Mouse (Mus musculus) layer of hippocampus, adult 8-10 months (tissue): ENCODE results near the gene Gpd1. TPM values are rescaled to one million over a fixed set of nuclear protein-coding genes. Genes with fewer than 3 reads are reported as not detected.
"Not testable (repeated sequence)": the region's sequence is repeated elsewhere in the genome, so short reads cannot be mapped to it uniquely, and the experiment has no call there.

Experiments
- DNase-seq, 2 experiments: peaks; one replicate each; pipeline ENCODE4 v3.0.0; 2022; ENCODE audit warnings: low spot score in 2 of 2
- total RNA-seq, 4 experiments: library from RNA; stranded (reverse); gene quantifications; 2 replicates each; pipeline ENCODE4 v1.2.4; 2022

The Gpd1 gene
- total RNA-seq, 4 experiments from 2014 or later = 102 to 138 (median 117) TPM

- DNase-seq = no peak
Observed at GRCm38 (mm10) chr15:99721921-99722743, 4.8 kb downstream of the Gpd1 start.

- no peak for DNase-seq
Observed at GRCm38 (mm10) chr15:99723120-99723514, 5.8 kb downstream of the Gpd1 start.

DNA sequence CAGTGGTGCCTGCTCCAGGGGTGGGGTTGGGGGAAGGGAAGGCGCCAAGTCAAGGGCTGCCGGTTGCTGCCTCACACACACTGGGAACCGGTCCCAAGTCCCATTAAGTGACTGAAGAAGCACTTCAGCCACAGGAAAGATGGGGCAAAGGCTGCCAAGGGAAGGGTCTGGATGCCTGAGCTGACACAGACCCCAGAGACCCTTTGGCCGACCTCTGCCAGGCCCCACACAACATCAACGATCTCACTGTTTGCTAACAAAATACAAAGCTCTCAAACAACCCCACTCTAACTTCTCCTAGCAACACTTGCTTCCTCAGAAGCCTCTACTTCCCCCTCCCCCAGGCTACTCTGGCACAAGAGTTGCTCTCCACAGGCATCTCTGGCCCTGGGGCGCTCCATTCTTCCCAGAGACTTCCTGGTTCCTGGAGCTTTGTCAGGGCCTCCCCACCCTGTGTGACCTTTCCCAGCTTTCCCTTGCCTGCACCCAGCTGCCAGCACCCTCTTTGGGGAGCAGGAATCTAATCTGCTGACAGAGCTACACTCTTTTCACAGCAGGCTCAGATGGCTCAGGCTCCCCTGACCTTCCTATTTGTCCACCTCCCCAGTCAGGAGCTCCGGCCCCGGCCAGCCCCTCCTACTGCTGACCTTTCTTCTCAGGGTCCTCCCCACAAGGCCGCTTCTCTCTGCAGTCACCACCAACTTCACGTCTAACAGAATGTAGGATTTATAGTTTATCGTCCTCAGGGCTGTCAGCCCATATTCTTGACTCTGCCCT lies 6.4 kb downstream of the Gpd1 start:
- peak; percentile 64 to 70 for DNase-seq

- DNase-seq = peak; percentile 69 to 75
Observed at GRCm38 (mm10) chr15:99724292-99725021, 7.1 kb downstream of the Gpd1 start.

DNA sequence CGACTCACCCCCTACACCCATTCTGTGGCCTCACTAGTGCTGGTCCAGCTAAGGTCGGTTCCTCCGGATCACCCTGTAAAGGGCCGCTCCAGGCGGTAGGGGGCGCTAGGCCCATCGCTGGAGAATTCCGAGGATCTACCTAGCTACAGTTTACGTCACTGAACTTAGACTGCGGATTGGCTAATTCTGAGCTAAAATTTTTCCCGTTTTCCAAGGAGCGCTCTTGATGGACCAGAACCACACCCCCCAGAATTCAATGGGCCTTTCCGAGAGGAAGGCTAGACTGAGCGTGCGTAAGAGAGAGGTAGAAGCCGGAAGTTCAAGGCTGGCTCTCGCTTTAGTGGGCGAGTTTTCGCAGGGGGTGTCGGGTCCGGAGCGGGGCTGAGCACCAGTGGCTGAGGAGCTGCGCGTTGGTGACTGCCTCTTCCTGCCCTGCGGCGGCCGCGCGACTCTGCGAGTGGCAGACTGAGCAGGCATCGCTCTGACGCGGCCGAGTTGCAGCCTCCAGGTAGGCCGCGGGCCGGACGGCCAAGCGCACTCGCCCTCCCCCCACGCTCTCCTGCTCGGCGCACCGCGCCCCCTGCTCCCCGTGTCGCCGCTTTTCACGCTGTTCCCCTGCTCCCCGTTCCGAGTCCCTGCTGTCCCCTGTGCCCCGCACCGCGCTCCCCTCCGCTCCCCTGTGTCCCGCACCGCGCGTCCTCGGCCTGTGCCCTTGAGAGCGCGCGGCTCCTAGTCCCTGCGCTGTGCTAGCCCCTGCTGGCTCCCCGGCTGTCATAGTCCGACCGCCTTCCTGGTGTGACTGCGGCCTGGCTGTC lies 8.2 kb downstream of the Gpd1 start, which contains the start of gene Cox14:
TSS of gene Cox14 (plus strand) at position 278 of the 815 bp plus-strand sequence.
- DNase-seq = peak; percentile 97 to 98

DNA sequence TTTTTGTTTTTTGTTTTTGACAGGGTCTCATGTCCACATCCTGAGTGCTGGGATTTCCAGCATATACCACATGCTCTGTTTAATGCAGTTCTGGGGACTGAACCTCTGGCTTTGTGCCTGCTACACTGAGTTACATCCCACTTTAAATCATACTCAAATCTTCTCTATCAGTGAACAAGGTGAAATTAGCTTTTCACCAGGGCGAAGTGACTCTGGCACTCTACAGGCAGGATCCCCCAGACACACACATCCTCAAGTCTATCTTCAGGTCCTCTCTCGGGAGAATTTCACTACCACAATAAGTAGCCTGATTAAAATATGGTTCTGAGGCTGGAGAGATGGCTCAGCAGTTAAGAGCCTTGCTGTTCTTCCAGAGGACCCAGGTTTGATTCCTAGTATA lies 9.2 kb downstream of the Gpd1 start:
- DNase-seq = no peak

GRCm38 (mm10) chr15:99727039-99727438 lies 9.7 kb downstream of the Gpd1 start:
- not testable (repeated sequence) for DNase-seq

- DNase-seq = no peak
Observed at GRCm38 (mm10) chr15:99727525-99727924, 10.2 kb downstream of the Gpd1 start.

GRCm38 (mm10) chr15:99728211-99728610 lies 10.9 kb downstream of the Gpd1 start:
- no peak for DNase-seq

- no peak for DNase-seq
Observed at GRCm38 (mm10) chr15:99729056-99729783, 11.9 kb downstream of the Gpd1 start.

DNA sequence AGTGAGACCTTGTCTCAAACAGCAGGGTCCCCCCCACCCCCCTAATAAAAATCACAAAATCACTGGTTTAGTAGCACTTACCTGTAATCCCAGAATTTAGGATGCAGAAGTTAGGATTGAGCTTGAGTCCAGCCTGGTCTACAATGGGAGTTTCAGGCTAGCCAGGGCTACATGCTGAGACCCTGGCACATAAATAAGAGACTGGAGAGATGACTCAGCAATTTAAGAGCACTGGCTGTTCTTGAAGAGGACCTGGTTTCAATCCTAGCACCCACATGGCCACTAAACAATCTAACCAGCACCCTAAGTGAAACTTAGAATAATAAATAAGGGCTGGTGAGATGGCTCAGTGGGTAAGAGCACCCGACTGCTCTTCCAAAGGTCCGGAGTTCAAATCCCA lies 13.9 kb downstream of the Gpd1 start:
- no peak for DNase-seq

- no peak for DNase-seq
Observed at GRCm38 (mm10) chr15:99731678-99732077, 14.4 kb downstream of the Gpd1 start.

DNA sequence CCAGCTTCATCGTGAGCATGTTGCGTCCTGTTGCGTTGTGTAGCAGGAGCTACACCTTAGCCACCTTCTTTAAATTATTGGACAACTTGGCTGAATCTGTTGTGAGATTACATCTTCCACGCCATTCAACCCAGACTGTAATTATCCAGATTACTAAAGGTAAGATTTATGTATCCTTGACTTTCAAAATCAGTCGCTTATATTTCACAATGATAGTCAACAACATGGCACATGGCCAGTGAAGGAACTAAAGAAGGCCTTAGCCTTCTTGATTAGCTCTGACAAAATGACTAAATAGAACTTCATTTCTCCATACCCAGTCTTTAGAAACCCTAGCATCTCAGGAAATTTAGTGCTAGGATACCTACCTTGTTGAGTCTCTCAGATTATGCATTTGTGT lies 15.9 kb downstream of the Gpd1 start:
- no peak for DNase-seq

DNA sequence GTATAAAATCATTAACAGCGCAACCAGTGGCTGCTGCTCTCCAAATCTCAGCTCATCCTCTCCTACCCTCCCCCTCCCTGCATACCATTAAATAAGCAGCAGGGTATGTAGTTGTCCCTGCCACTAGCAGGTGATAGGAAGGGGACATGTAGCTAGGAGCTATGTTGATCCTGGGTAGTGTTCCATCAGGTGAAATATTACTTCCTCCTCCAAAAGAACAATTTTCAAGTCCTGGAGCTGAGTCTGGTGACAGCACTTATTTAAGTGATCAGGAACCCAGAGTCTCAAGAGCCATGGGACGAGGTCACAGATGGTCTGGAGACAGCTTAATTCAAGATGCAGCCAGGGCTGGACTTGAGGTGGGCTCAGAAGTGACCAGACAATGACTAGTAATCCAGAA lies 18.3 kb downstream of the Gpd1 start:
- peak; percentile 100 for DNase-seq

DNA sequence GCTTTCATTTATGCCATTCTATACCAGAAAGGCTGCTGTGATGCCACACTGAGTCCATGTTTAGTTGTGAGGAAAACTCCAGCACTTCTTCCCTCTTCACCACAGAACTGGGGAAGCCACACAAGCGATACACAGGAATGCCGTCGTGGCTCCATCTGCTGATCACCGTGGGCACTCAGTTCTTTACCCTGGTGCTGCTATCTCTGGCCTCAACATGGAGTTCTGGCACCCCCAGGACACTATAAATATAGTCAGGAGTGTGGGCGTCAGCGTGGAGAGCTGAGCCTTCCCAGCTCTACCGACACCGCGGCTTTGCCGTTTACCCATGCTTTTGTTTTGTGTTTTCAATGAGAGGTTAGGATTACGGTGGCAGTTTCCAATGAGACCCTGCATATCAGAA lies 19.4 kb downstream of the Gpd1 start:
- no peak for DNase-seq

DNA sequence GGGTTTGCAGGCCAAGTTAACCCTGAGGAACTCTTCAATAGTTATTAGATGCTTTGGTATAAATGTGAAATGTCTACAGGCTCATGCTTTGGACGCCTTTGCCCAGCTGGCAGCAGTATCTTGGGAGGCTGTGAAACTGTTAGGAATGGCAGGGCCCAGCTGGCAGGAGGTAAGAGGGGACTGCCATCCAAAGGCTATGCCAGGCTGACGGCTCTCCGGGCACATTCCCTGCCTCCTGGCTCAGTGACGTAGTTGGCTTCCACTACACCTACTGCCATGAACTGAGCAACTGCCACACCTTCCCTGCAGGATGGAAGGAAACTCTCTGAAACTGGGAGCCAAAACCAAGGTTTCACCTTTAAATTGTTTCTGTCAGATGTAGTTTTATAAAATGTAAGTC lies 22.9 kb downstream of the Gpd1 start:
- DNase-seq = no peak

DNA sequence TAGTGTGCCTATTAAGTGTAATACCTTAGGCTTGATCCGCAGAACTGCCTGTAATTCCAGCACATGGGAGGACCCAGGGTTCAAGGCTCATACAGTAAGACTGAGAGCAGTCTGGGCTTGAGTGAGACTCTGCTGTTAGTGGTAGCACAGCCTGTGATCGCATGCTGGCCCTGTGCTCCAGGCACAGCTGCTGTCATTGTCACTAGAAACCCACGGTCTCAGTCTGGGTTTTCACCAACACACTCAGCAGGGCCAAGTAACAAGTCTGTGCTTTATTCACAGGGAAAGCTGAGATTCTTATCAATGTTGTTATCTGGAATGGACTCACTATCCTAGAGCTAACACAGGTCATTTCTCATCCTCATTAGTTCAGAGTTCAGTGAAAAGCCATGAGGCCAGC lies 36.9 kb downstream of the Gpd1 start:
- peak in 1 of 2 experiments; percentile 30 for DNase-seq

DNA sequence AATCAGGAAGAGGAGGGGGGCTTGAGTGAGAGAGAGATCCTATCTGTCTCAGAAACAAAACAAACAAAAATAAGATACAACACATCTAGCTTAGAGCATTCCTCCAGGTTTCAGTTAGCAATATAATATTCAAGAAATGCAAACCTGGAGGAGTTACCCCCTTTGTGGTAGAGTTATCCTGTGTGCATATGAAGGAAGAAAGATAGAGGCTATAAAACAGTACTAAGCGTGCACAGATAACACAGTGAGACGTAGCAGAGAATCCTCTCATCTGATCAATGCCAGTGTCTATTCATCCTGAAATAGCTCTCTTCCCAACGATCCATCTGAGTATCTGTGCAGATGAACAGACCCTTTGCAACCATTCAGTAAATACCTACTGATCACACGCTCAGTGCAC lies 50.2 kb downstream of the Gpd1 start:
- no peak for DNase-seq

- DNase-seq = no peak
Observed at GRCm38 (mm10) chr15:99768761-99769160, 51.4 kb downstream of the Gpd1 start.

GRCm38 (mm10) chr15:99771004-99771500 lies 53.7 kb downstream of the Gpd1 start:
- no peak for DNase-seq
